Mouse (Mus musculus): Measurements from ENCODE around the gene Zfp982. TPM values are rescaled to one million over a fixed set of nuclear protein-coding genes. Genes with fewer than 3 reads are reported as not detected.
"Not testable (repeated sequence)": the region's sequence is repeated elsewhere in the genome, so short reads cannot be mapped to it uniquely, and the experiment has no call there.

Zfp982 gene
- total RNA-seq (2021), result 1 to 10 TPM; 2.9 to 5.0 TPM
- long read RNA-seq, experiment 1, partial matches to known transcripts, result 0 of 2 reads
- long read RNA-seq, experiment 1, other reads (novel, unspliced or antisense), result 2 of 2 reads
- long read RNA-seq, experiment 2, partial matches to known transcripts, result 0 of 1 reads
- long read RNA-seq, experiment 2, other reads (novel, unspliced or antisense), result 1 of 1 reads

DNA sequence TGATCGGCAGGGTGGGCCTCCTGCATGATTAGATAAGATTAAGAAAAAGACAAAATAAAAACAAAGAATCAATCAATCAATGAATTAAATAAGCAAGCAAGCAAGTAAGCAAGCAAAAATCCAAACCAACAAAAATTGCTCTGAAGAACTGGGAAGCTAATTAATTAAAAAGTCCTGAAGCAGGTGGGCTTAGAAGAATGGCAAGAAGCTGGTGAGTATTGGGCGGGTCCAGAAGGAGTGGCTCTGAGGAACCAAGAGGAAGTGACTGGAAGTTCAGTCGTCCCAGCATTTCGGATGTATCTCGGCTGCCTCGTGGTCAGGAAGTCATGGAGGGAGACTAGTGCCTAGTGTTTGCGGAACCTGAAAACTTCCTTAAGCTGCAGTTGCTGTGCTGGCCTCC, at the start of gene Zfp982:
TSS of gene Zfp982 (plus strand) at position 301 of the 400 bp plus-strand sequence.
- DNase-seq, result not testable (repeated sequence)

GRCm38 (mm10) chr4:147442649-147443553, 49.3 kb upstream of the Zfp982 start:
- not testable (repeated sequence) for DNase-seq

- DNase-seq, result not testable (repeated sequence)
Measured at GRCm38 (mm10) chr4:147443554-147443927, 48.7 kb upstream of the Zfp982 start.

GRCm38 (mm10) chr4:147445371-147445770, 46.8 kb upstream of the Zfp982 start:
- DNase-seq, result not testable (repeated sequence)

DNA sequence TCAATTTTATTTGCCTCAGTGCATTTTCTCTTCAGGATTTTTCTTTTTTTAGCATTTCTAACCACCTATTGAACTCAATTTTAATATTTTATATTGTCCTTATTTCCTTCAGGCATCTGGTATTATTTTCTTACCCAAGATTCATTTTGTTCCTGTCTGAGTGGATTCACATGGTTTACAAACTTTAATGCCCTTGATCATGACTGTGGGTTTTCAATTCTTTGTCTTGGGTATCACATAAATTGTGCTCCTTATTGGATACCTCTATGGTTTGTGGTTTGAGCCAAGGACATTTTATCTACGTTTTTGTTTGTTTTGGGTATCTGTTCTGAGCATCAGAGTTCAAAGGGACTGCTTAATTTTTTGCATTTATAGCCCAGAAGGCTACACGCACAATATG, 43.9 kb upstream of the Zfp982 start:
- DNase-seq, result no peak

DNA sequence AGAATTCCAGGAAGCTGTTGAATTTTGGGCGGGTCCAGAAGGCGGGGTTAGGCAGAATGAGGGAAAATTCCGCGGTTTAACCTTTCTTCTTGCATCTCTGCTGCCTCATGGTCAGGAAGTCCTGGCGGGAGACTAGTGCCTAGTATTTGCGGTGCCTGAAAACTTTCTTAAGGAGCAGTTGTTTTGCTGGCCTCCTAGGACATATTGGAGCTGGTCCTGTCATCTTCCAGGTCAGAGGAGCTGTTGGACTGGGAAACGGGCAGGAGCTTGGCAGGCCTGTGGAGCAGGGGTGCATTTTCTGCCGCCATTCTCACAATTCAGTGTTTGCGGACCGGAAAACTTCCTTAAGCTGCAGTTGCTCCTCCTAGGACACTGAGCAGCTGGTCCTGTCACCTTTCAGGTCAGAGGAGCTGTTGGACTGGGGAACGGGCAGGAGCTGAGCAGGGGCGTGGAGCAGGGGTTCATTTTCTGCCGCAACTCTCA, 43.1 kb upstream of the Zfp982 start:
- DNase-seq, result no peak

GRCm38 (mm10) chr4:147449986-147450385, 42.2 kb upstream of the Zfp982 start:
- not testable (repeated sequence) for DNase-seq

- DNase-seq, result not testable (repeated sequence)
Measured at GRCm38 (mm10) chr4:147467207-147467606, 25.0 kb upstream of the Zfp982 start.

DNA sequence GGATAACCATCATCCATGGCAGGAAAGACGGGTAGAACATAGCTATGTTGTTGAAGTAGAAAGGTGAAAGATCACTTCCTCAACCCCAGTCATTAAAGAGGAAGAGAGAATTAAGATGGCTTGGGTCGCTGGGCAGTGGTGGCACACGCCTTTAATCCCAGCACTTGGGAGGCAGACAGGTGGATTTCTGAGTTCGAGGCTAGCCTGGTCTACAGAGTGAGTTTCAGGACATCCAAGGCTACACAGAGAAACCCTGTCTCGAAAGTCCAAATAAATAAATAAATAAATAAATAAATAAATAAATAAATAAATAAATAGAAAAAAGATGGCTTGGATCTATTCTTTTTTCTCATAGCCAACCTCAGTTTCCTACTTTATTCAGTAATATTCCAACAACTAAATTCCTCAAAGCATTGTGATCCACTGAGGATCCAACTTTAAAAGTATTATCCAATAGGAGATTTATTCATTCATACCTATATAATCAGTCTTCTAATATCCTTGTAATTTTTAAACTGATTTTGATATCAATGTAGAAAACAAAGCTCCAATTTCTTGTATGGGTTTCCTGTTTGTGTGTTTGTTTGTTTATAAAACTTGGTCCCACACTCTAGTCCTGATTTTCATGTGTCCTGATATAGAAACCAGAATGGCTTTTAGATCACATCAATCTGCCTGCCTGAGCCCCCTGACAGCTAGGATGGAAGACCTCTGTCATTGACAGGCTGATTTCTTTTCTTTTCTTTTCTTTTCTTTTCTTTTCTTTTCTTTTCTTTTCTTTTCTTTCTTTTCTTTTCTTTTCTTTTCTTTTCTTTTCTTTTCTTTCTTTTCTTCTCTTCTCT, 6.8 kb downstream of the Zfp982 start:
- not testable (repeated sequence) for DNase-seq

DNA sequence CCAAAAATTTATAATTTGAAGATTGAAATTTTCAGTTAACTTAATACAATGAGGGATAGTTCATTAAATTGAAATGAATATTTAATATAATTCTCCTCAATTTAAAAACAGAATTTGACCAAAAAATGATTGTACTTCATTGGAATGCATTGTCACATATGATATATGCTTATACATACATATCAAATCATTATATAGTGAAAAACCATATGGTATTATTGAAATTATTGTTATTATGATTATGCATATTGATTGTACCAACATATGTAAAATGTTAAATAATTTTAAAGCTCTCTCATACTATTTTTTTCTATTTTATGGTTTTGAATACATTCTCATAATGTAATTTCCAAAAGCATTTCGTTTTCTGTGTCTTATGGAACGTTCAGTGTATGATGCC, 17.0 kb downstream of the Zfp982 start:
- DNase-seq, result no peak

DNA sequence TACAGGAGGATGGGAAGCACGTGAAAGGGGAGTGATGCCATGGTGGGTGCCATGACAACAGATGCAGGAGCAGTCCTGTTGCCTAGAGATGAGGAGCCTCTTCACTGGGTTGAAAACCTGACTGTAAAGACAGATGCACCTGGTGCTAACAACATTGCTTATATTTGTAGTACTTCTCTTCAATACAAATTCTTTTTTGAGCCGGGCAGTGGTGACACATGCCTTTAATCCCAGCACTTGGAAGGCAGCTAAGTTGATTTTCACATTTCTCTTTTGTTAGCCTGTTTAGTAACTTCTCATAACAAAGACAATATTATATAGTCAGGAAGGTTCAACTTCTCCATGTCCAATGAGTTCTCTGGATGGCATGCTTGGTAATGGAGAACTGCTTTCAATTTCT, 26.8 kb downstream of the Zfp982 start:
- DNase-seq, result no peak

DNA sequence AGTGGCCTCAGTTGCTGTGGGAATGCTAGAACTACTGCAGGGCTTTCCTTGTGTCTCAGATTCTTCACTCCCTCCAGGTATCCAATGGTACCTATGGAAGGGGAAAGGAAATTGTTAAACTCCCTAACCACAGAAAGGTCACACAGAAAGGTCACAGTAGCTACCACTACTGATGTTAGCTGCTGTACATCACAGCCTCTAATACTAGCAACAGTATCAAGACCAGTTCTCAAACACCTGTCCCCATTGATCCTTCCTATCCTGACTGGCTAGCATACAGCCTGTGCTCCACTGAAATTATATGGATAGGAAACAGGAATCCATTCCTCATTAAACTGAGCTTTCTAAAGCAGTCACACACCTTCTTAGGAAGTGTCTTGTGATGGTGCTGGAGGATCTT, 27.9 kb downstream of the Zfp982 start:
- DNase-seq, result no peak

GRCm38 (mm10) chr4:147525125-147525524, 32.9 kb downstream of the Zfp982 start:
- no peak for DNase-seq

GRCm38 (mm10) chr4:147530366-147530765, 38.1 kb downstream of the Zfp982 start:
- DNase-seq, result no peak

DNA sequence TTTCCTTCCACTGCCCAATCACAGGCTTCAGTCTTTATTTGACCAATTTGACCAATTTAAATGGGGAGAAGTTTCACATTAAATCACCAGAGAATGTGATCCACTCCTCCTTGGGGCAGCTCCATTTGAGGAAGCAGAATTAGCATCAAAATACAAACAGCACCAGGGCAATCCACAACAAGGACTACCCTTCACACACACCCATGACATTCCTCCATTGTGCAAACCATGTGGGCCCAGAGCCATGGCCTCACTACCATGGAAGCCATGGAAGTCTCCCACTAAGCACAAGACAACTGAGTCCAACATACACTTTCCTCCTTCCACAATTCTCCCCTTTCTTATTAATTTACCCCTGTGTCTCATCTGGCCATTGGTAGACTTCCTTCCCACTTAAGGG, 43.7 kb downstream of the Zfp982 start:
- DNase-seq, result not testable (repeated sequence)

GRCm38 (mm10) chr4:147537702-147538101, 45.5 kb downstream of the Zfp982 start:
- no peak for DNase-seq

DNA sequence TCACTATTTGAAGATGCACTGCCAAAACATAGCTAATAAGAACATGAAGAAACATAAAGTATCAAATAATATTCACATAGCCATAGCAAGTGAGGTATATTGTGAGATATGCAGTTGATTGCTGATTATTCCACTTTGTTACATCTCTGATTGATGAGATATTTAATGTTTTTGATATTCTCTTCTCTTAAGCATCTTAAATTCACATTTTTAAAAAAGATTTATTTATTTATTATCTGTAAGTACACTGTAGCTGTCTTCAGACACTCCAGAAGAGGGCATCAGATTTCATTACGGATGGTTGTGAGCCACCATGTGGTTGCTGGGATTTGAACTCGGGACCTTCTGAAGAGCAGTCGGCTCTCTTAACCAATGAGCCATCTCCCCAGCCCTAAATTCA, 47.7 kb downstream of the Zfp982 start, which contains the start of gene Gm16503:
TSS of gene Gm16503 (plus strand) at position 301 of the 400 bp plus-strand sequence.
- DNase-seq, result not testable (repeated sequence)

GRCm38 (mm10) chr4:147541105-147541504, 48.9 kb downstream of the Zfp982 start:
- DNase-seq, result no peak

GRCm38 (mm10) chr4:147553071-147553470, 60.9 kb downstream of the Zfp982 start, which contains the start of gene Zfp985:
TSS of gene Zfp985 (plus strand) at chr4:147553277.
- not testable (repeated sequence) for DNase-seq

DNA sequence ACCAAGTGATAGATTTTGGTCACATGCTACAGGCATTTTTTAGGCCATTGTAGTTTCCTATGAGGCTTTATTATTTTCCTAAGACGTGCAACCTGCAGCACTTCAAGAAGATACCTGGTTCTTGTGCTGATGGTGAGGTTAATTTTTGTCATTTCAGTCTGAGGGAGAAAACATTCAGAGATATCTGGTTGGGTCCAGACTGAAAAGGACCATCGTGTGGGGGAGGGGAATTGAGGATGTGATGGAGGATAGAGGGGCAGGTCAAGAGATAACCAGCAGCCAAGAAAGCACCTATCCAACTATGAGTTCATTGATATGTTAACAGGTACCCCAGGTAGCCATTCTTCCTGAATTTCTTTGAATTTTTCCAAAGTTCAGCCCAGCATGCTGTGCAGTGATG, 62.1 kb downstream of the Zfp982 start:
- not testable (repeated sequence) for DNase-seq

GRCm38 (mm10) chr4:147556921-147557320, 64.7 kb downstream of the Zfp982 start:
- DNase-seq, result not testable (repeated sequence)

- not testable (repeated sequence) for DNase-seq
Measured at GRCm38 (mm10) chr4:147558011-147558410, 65.8 kb downstream of the Zfp982 start.

All from gastrocnemius, postnatal 25 days (tissue).